Mouse (Mus musculus): ENCODE data around the gene Zbtb22.

DNA sequence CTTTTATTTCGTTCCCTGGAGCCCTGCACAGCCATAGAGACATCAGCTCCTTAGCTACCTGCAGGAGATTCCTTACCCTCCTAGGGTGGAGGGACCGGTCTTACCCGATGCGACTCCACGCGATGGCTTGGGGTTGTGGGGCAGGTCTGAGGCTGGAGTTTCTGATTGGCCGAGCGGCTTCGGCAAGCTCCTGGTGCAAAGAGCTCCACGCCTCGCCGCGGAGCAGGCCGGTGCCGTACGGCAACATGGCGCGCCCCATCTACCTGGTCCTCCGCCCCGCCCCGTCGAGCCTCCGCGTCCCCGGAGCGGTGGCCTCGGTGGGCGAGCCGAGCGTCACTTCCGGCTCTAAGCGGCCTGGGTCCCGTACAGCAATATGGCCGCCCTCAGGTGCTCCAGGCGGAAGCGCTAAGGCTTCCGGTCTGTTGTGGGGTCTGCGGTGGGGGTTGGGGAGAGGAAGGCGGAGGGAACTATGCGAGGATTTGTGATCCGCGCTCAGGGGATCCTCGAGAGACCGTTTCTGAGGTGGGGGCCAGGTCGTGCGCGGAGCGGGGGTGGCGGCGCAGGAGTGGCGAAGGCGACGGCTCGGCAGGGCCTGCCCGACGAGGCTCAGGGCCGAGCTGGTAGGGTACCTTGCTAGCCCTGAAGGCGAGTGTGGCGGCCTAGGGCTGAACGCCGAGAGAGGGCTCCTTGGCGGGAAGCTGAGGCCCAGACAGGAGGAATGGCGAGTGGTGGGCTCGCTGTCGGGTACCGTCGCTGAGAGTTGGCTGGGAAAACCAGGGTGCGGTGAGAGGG, 6.4 kb upstream of the Zbtb22 start, which contains the start of gene Daxx:
- TF ChIP-seq CTCF (IDR thresholded peaks at IDR 0.05; ENCODE audit: extremely low read depth, insufficient read depth, insufficient read length, insufficient replicate concordance) (no peak), POLR2A (IDR thresholded peaks at IDR 0.05; ENCODE audit: low read depth, low read length) (peak; percentile 58)

Data from spleen, adult 2 months (tissue).